Mouse (Mus musculus) layer of hippocampus, postnatal 36 days (tissue): Measurements from ENCODE around the gene Zmat5. TPM values are rescaled to one million over a fixed set of nuclear protein-coding genes. Genes with fewer than 3 reads are reported as not detected.
A peak's percentile ranks its signal among the peaks of the same experiment; 100 is the strongest.

Experiments used
- DNase-seq, 2 experiments: peaks; one replicate each; pipeline ENCODE4 v3.0.0; 2022
- total RNA-seq, 2 experiments: library from RNA; stranded (reverse); gene quantifications; 2 replicates each; pipeline ENCODE4 v1.2.3; 2021

Zmat5 gene
- total RNA-seq = 10 to 100 TPM; 33.0 to 38.2 TPM

- DNase-seq = peak; percentile 88 to 90
Measured at GRCm38 (mm10) chr11:4704072-4704964, at the start of gene Zmat5, which contains the start of gene Uqcr10. Gene Zmat5, plus strand, starts transcription at chr11:4704678. Gene Uqcr10, minus strand, starts transcription at chr11:4704342.

DNA sequence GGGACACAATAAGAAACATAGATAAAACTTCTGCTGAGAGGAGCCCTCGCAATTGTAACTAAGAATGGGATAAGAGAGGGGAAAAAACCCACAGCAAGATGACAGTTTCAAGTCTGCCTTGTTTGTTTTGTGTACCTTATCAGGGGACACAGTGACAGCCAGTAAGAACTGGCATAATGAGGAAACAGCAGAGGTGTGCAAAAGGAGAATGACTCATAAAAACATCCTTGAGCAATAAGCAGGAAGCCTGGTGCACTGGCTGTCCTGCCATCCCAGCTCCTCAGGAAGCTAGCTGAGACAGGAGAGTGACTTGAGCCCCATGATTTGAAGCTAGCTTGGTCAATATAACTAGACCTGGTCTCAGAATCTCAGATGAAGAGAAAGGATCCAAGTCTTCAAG, 44.7 kb upstream of the Zmat5 start:
- no peak for DNase-seq

- no peak for DNase-seq
Measured at GRCm38 (mm10) chr11:4660309-4661025, 44.0 kb upstream of the Zmat5 start.

GRCm38 (mm10) chr11:4661324-4661723, 43.2 kb upstream of the Zmat5 start:
- DNase-seq = no peak

GRCm38 (mm10) chr11:4661871-4662495, 42.5 kb upstream of the Zmat5 start:
- DNase-seq = no peak

DNA sequence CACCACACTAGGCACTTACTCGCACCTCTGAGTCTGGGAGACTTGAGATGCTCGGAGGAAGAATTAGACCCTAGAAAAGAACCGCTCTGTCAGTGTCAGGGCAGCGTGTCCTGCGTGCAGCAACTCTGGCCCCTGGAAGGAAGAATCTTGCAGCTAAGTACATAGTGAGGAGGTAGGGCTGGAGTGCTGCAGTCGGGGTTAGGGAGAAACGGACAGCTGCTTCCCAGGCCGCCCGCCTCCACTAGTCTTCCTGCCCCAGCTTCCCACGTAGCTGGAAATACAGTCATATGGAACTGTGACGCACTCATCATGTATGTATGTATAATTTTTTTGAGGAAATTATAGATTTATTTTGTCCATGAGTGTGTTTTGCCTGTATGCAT, 42.0 kb upstream of the Zmat5 start:
- no peak for DNase-seq

GRCm38 (mm10) chr11:4671736-4672135, 32.7 kb upstream of the Zmat5 start:
- DNase-seq = no peak

- no peak for DNase-seq
Measured at GRCm38 (mm10) chr11:4674593-4674992, 29.9 kb upstream of the Zmat5 start.

- no peak for DNase-seq
Measured at GRCm38 (mm10) chr11:4675126-4675562, 29.3 kb upstream of the Zmat5 start.

GRCm38 (mm10) chr11:4675693-4676092, 28.8 kb upstream of the Zmat5 start:
- no peak for DNase-seq

DNA sequence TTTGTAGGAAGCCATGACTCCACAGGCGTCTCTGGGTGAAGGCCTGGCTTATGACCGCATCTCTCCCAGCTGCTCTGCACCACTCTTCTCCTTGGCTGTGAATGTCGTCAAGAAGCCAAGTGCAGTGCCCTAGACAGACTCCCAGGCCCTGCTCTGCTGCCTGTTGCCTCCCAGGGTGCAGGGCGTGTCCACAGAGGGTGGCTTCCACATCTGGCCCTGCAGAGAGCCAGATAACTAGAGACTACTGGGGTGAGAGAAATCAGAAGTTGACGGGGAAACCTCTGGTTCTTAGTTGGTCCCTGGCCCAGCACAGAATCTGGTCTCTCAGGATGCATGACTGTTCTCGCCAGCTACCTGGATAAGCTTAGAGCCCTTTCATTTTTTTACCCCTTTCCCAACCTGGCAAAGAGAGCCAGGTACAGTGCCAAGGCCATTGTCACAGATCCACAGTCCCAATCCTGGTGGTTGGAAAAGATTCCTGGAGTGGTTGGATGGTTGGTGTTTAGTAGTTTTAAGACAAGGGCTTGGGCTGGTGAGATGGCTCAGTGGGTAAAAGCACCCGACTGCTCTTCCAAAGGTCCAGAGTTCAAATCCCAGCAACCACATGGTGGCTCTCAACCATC, 27.1 kb upstream of the Zmat5 start:
- DNase-seq = no peak

DNA sequence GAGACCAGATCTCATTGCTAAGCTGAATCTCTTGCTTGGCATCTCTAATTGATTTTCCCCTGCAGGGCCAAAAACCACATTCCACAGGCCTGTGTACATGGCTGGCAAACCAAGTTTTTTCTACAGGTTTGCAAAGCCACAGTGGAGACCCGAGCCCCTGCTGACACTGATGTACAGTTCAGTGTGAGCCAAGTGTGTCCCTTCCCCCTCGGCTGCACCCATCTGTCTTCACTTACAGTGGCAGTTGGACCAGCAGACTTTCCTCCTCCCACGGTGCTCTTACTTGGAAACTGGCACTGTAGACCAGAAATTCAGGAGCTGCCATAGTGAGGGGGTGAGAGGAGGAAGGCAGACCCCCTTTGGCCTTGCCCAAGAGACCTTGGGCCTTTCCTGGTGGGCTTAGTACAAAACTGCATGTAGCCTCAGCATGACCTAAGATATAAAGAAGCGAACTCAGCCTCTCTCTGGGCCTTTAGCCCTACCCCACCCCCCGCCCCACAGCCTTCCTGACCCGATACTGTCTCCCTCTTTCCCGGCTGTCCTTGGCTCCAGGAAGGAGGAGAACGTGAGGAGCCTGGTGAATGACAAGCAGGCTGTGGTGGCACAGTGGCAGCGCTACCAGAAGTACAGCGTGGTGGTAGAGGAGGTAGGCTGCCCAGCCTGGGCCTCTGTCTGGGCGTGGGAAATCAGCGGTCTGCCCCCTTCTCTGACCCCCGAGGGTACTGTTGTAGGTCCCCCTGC, 25.6 kb upstream of the Zmat5 start:
- DNase-seq = peak; percentile 73 to 77

DNA sequence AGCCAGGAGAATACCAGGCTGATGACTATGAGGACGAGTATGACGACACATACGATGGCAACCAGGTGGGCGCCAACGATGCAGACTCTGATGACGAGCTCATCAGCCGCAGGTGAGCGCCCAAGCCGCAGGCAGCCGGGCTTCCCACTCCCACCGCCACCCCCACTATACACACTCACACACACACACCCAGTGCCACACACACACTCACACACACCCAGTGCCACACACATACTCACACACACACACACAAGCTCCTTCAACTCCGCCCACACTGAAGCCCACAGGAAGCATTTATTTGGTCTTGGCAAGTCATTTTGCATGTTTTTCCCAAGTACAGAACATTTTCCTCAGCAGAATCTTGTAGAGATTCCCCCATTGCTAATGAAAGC, 25.0 kb upstream of the Zmat5 start:
- no peak for DNase-seq

DNA sequence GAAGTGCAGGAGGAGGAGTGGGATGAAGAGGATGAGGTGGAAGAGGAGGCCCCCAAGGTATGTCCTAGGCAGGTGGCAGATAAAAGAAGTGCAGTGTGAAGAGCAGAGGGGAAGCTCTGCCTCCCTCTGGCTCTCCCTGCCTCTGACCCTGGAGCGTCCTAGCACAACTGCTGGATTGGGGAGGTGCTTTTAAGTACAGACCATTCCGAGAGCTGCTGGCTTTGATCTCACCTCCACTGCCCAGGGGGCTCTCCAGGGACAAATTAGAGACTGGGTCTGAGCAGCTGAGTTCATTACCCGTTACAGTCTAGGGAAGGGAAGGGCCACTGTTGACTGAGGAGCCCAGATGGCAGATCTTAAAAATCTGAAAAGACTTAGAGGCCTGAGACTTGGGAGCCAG, 24.4 kb upstream of the Zmat5 start:
- no peak for DNase-seq

GRCm38 (mm10) chr11:4683516-4683915, 21.0 kb upstream of the Zmat5 start:
- DNase-seq = no peak

GRCm38 (mm10) chr11:4684186-4684585, 20.3 kb upstream of the Zmat5 start:
- no peak for DNase-seq

DNA sequence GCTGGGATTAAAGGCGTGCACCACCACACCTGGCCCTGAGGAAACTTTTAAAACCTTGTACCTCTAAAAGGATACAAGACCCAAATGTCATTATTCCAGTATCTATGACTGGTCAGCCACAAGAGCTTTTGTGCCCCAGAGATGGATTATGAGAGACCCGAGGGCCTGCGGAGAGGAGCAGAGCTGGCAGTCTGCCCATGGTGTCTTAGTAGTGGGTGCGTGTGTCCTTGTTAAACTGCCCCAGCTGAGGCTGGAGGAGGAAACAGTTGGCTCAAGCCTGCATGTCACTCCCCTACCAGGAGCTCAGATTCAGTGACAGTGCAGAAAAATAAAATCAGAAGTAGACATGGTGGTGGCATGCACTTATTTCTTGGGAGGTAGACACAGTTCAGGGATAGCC, 19.4 kb upstream of the Zmat5 start:
- DNase-seq = no peak

DNA sequence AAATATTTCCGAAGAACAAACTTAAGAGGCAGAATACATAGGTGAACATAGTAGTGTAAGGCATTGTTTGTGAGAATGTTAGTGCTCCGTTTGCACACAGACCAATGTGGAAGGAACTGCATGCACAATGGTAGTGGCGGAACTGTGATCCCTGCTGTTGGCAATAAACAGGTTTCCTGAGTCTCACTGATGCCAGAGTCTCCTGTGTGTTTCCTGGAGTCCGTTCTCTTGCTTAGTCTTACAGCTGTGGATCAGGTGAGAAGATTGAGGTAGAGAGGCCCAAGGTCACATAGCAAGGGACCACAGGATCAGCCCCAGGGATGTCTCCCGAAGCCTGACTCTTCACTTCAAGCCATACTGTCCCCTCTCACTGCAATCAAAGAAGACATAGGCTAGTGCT, 19.0 kb upstream of the Zmat5 start:
- DNase-seq = no peak

GRCm38 (mm10) chr11:4687027-4687426, 17.5 kb upstream of the Zmat5 start:
- DNase-seq = no peak

GRCm38 (mm10) chr11:4687874-4688273, 16.6 kb upstream of the Zmat5 start:
- DNase-seq = no peak

- DNase-seq = no peak
Measured at GRCm38 (mm10) chr11:4688632-4689380, 15.7 kb upstream of the Zmat5 start.
